Mouse (Mus musculus): Measurements from ENCODE around the gene Foxo1.

Gene Foxo1

GRCm38 (mm10) chr3:52308586-52309321 is 40.6 kb downstream of the Foxo1 start:
- DNase-seq (ENCODE audit: low spot score in 2 of 2), result no peak

DNA sequence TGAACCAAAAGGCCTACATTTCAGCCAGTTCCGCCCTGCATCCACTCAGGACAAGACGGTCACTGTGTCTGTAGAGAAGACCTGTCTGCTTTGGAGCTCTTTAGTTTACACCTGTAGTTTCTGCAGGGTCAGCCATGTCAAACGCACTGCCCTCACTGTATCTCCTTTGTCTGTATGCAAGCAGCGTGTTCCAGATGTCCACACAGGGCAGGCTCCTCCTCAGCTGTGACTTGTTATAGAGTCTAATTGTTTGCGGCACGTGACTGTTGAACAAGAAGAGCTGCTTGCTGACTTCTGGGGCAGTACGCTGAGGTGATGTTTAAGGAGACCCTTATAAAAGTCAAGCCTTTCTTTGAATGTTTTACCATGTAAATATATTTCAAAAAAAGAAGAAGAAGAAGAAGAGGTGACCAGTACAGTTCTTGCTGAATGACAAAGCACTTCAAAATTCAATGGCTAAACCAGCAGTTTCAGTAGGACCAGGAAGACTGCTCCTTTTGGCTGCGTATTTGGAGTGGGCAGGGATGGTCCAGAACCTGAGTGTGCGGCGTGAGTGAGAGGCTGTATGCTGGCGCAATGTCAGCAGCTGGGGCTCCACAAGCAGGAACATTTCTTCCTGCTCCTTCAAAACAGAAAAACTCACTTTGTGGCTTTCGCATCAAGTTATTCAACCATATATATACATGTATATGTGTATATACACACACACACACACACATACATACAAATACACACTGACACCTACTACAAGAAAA is 52.6 kb downstream of the Foxo1 start:
- no peak for DNase-seq (ENCODE audit: low spot score in 2 of 2)

GRCm38 (mm10) chr3:52322401-52323385 is 54.6 kb downstream of the Foxo1 start:
- DNase-seq (ENCODE audit: low spot score in 2 of 2), result no peak

- no peak for DNase-seq (ENCODE audit: low spot score in 2 of 2)
Observed at GRCm38 (mm10) chr3:52325006-52325405, 56.9 kb downstream of the Foxo1 start.

GRCm38 (mm10) chr3:52326687-52327086 is 58.6 kb downstream of the Foxo1 start:
- no peak for DNase-seq (ENCODE audit: low spot score in 2 of 2)

GRCm38 (mm10) chr3:52327146-52327545 is 59.0 kb downstream of the Foxo1 start:
- no peak for DNase-seq (ENCODE audit: low spot score in 2 of 2)

DNA sequence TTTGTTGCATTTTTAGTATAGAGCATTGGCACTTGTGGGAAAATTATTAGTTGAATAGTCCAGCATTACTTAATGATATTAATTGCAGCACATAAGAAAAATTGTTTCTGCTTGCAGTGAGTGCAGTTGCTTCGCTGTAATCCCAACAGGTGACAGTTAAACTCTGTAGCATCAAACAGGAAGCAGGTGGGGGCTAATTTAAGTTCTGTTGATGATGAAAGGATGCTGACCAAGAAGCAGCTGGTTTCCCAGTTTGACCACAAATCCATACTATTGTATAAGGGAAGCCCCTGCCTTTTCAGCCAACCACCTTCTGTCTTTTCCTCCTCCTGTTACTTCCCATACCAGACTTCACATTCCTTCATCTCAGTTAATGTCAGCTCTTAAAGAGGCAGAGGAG is 63.6 kb downstream of the Foxo1 start:
- DNase-seq (ENCODE audit: low spot score in 2 of 2), result no peak

- DNase-seq (ENCODE audit: low spot score in 2 of 2), result no peak
Observed at GRCm38 (mm10) chr3:52338761-52339160, 70.6 kb downstream of the Foxo1 start.

DNA sequence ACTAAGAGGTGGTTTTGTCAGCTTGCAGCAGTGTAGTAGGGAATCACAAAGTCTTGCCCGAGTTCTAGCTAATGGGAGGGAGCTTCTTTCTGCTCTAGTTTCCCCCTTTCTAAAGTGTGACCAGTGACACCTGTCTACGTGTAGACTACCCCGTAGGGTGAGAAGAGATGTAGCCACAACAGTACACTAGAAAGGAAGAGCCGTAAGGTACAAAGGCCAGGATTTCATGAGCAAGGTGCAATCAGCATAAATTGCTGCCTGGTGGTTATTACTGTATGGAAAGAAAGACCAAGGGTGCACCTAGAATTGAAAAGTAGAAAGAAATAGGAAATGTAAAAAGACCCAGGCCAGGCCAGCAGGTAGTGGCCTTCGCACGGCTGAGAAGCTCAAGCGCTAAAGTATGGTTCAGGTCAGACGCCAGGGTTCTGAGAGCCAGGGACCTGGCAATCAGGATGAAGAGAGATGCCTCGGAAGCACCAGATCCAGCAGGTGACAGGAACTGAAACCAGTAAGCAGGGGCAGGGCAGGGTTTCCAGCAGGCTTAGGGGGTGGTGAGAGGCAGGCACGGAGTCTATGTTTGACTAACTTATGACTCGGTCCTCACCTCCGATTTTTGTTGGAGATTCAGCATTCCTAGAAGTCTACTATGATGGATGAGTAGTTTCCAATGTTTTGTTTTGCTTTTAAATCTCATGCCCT is 72.3 kb downstream of the Foxo1 start:
- peak; percentile 55 to 66 for DNase-seq (ENCODE audit: low spot score in 2 of 2)

- DNase-seq (ENCODE audit: low spot score in 2 of 2), result no peak
Observed at GRCm38 (mm10) chr3:52342226-52342625, 74.1 kb downstream of the Foxo1 start.

DNA sequence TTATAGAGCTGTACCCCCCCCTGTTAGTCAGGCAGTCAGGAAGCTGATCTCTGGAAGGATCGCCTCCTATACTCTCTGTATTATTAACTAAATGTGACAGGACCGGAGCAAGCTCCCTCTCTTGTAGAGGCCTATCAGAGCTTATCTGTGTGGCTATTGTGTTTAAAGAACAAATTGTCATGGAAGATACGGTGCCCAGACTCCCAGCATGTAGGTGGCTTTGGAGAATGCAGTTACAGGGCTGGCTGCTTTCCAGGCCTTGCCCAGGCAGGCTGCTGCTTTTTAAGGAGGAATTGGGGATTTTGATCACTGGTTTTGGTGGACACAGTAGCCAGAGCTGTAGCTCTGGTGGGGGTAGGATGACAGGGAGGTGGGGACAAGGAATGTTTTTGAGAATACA is 74.7 kb downstream of the Foxo1 start:
- no peak for DNase-seq (ENCODE audit: low spot score in 2 of 2)

GRCm38 (mm10) chr3:52343270-52344070 is 75.3 kb downstream of the Foxo1 start:
- DNase-seq (ENCODE audit: low spot score in 2 of 2), result peak; percentile 76 to 77

GRCm38 (mm10) chr3:52345881-52346280 is 77.7 kb downstream of the Foxo1 start:
- no peak for DNase-seq (ENCODE audit: low spot score in 2 of 2)

- no peak for DNase-seq (ENCODE audit: low spot score in 2 of 2)
Observed at GRCm38 (mm10) chr3:52346986-52347710, 79.0 kb downstream of the Foxo1 start.

DNA sequence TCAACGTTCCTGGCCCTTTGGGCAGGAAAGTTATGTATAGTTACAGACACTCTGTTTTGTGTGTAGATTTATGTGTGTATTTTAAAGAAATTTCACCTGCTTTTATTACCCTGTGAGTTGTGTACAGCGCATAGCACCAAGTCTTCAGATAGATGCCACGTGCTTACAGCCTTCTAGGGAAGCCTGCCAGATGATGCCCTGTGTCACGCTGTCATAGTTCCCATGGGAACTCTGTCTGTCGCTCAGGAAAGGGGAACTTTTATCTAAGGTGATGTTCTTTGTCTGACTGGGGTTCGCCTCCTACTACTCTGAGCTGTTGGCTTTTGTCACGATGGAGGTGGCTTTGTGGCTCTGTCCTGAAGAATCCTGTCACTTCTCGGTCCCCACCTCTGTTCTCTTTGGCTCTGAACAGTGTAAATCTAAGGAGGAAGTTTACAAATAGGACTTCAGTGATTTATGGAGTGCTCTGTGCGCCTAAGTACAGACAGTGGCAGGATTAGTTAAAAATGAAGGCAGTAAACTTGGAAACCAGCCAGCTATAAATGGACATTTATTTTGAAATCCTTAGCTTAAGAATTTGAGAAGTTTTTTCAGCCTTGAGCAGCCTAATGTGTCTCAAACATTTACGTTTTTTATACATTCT is 80.0 kb downstream of the Foxo1 start:
- DNase-seq (ENCODE audit: low spot score in 2 of 2), result no peak

- DNase-seq (ENCODE audit: low spot score in 2 of 2), result no peak
Observed at GRCm38 (mm10) chr3:52350636-52351035, 82.5 kb downstream of the Foxo1 start.

- DNase-seq (ENCODE audit: low spot score in 2 of 2), result no peak
Observed at GRCm38 (mm10) chr3:52351901-52352300, 83.8 kb downstream of the Foxo1 start.

- DNase-seq (ENCODE audit: low spot score in 2 of 2), result no peak
Observed at GRCm38 (mm10) chr3:52354203-52354602, 86.1 kb downstream of the Foxo1 start.

DNA sequence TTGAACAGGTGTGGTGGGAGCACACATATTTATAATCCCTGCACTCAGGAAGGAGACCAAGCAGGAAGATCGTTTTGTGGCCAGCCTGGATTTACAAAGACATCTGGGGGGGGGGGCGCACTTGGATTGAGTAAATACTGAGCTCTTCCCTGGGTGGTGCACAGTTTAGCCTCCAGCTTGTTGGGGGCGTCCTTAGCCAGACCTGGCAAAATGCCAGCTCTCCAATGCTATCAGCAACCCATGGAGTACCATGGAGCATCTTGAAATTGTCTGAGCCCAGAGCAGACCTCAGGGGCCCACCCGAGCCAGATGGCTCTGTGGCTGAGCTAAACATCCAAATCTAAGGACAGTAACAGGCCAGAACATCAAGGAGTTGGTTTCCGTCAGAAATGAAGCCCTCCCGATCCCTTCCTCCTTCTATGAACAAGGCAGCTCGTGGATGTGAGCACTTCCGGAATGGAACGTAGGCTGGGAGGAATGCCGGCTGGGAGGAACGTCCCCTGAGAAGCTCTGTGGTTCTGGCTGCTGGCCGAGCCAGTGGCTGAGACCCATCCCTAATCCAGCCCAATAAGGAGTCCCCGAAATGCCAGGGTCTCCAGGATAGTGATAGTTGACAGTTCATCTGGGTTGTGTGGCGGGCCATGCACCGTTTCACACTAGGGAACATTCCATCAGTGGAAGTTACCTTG is 89.3 kb downstream of the Foxo1 start:
- DNase-seq (ENCODE audit: low spot score in 2 of 2), result no peak
